Mouse (Mus musculus) liver, embryonic 14.5 days (tissue): ENCODE data around the gene Fgfr2. TPM values are rescaled to one million over a fixed set of nuclear protein-coding genes. Genes with fewer than 3 reads are reported as not detected.

ENCODE experiments used
- ATAC-seq: fragments of 200-750 bp; cut with Nextera tagmentation; 2 replicates; pipeline ENCODE4 v1.8.0; 2017; ENCODE audit warnings: moderate number of reproducible peaks, mild to moderate bottlenecking, moderate library complexity; ENCODE audit not compliant: insufficient read depth
- DNase-seq, 3 experiments: peaks; one replicate each; pipeline ENCODE4 v3.0.0-alpha.2; 2012 to 2013; ENCODE audit warnings: low read depth in 3 of 3, low spot score in 3 of 3
- H3K27ac ChIP-seq: fragments of 300-500 bp; sonication (generic); 2 replicates; pipeline ENCODE4 v1.5.1; 2014; ENCODE audit warnings: moderate library complexity, mild to moderate bottlenecking, control low read depth, inconsistent platforms
- H3K27me3 ChIP-seq: fragments of 300-500 bp; sonication (generic); 2 replicates; pipeline ENCODE4 v1.6.1; 2014; ENCODE audit warnings: mild to moderate bottlenecking, low read length, moderate library complexity; ENCODE audit not compliant: control insufficient read depth, insufficient read depth
- H3K36me3 ChIP-seq: fragments of 300-500 bp; sonication (generic); replicated peaks from 2 replicates; pipeline ENCODE4 v1.6.1; 2014; ENCODE audit warnings: low read depth; ENCODE audit not compliant: control insufficient read depth, insufficient read depth
- H3K4me1 ChIP-seq, 2 experiments: fragments of 200-500 bp in 1 of 2; fragments of 300-500 bp in 1 of 2; sonication (generic) in 1 of 2; replicated peaks; 2 replicates each; pipeline ENCODE4 v1.6.1; 2012 to 2014; ENCODE audit warnings: antibody characterized with exemption in 1 of 2, inconsistent platforms in 1 of 2, low read length in 1 of 2; ENCODE audit not compliant: control insufficient read depth in 2 of 2, insufficient read depth in 2 of 2
- H3K4me2 ChIP-seq: fragments of 300-500 bp; sonication (generic); 2 replicates; pipeline ENCODE4 v1.6.1; 2014; ENCODE audit warnings: low read depth, mild to moderate bottlenecking, control low read depth, moderate library complexity
- H3K4me3 ChIP-seq, 2 experiments: fragments of 200-500 bp in 1 of 2; fragments of 300-500 bp in 1 of 2; sonication (generic) in 1 of 2; 2 replicates each; pipeline ENCODE4 v1.5.1; 2012 to 2014; ENCODE audit warnings: low read depth in 2 of 2, low read length in 2 of 2, mild to moderate bottlenecking in 2 of 2, control low read depth in 1 of 2, inconsistent platforms in 1 of 2, moderate library complexity in 1 of 2; ENCODE audit not compliant: insufficient read depth in 1 of 2
- H3K9ac ChIP-seq: fragments of 300-500 bp; sonication (generic); replicated peaks from 2 replicates; pipeline ENCODE4 v1.6.1; 2014; ENCODE audit warnings: mild to moderate bottlenecking, control low read depth, moderate library complexity
- H3K9me3 ChIP-seq: fragments of 300-500 bp; sonication (generic); 2 replicates; pipeline ENCODE4 v1.6.1; 2016; ENCODE audit warnings: low read length, mixed read lengths; ENCODE audit not compliant: control insufficient read depth
- CTCF ChIP-seq: IDR thresholded peaks from 2 replicates; pipeline ENCODE4 v1.5.1; 2016; ENCODE audit warnings: antibody characterized with exemption, low read depth, control low read depth
- EP300 ChIP-seq: IDR thresholded peaks from 2 replicates; pipeline ENCODE4 v1.6.1; 2016; ENCODE audit warnings: antibody characterized with exemption, low read depth
- WGBS: fragments of 180-500 bp; shearing (Covaris S2); extraction: QIAGEN DNeasy Blood & Tissue Kit; methylation state at CpG from one replicate; pipeline ENCODE4 v1.1.7; 2014; ENCODE audit not compliant: insufficient replicate concordance; 5-methylcytosine and 5-hydroxymethylcytosine counted together
- polyA plus RNA-seq, 2 experiments: library from polyadenylated mRNA; depleted of rRNA in 1 of 2; stranded (reverse) in 1 of 2; unstranded in 1 of 2; fragments of >200 nt; fragmentation: Nextera tagmentation in 1 of 2; extraction: Ambion mirVana in 1 of 2; gene quantifications; 2 replicates each; pipeline versions ENCODE4 v1.2.1 to v1.2.3; 2012 to 2014

Gene Fgfr2
- polyA plus RNA-seq, 2 experiments = 7.9 to 8.8 TPM

GRCm38 (mm10) chr7:132853946-132854345, 269.2 kb downstream of the Fgfr2 start:
- peaks cover 3% of the 10 kb centered on the region for H3K36me3 ChIP-seq
- H3K27ac ChIP-seq = no peak overlapping the region
- H3K9ac ChIP-seq = no peak overlapping the region
- DNase-seq = no peak
- H3K4me3 ChIP-seq = no peak overlapping the region
- peaks cover 6 to 15% of the 10 kb centered on the region in 2 experiments for H3K4me1 ChIP-seq
- no peak overlapping the region for H3K4me2 ChIP-seq
- WGBS = 59% methylated on average over 4 of the region's 4 CpGs
- no peak for TF ChIP-seq CTCF
- no peak for ATAC-seq
- H3K9me3 ChIP-seq = no peaks in the 10 kb centered on the region
- H3K27me3 ChIP-seq = no peaks in the 10 kb centered on the region

DNA sequence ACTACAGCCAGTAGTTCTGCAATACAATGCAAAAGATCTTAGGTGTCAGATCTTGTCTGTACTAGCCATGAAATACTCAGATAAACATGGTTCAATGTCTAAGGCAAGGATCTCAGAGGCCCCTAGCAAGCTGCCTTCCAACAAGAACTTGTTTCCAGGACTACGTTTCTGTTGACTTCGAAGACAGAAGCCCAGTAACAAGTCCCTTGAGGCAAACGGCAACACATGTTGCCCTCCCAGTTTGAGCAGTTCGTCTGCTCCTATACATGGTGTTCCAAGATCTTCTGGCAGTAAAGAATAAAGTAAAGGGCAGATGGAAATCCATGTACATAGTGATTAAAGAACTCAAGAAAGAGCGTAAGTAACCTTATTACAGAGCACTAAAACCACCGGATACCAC, 269.8 kb downstream of the Fgfr2 start:
- H3K4me3 ChIP-seq = no peak overlapping the region
- 82% methylated on average over 6 of the region's 6 CpGs for WGBS
- TF ChIP-seq EP300 = no peak
- H3K27ac ChIP-seq = no peak overlapping the region
- peaks cover 2 to 11% of the 10 kb centered on the region in 2 experiments; a peak in 3 of 4 replicates for H3K4me1 ChIP-seq
- H3K9ac ChIP-seq = no peak overlapping the region
- H3K36me3 ChIP-seq = peaks cover 3% of the 10 kb centered on the region
- ATAC-seq (no peak), DNase-seq (no peak)
- H3K4me2 ChIP-seq = no peak overlapping the region
- H3K27me3 ChIP-seq = no peaks in the 10 kb centered on the region
- H3K9me3 ChIP-seq = no peaks in the 10 kb centered on the region

- Histone ChIP-seq H3K27me3 (no peaks in the 10 kb centered on the region), H3K4me1 (peaks cover 2 to 11% of the 10 kb centered on the region in 2 experiments; a peak in 3 of 4 replicates), H3K36me3 (peaks cover 3% of the 10 kb centered on the region), H3K9me3 (no peaks in the 10 kb centered on the region), H3K4me3 (peak within 1 kb of the TSS; percentile 71 to 86), H3K9ac (peak within 1 kb of the TSS; percentile 95), H3K4me2 (peak within 1 kb of the TSS; percentile 85), H3K27ac (peak within 1 kb of the TSS; percentile 84)
- TF ChIP-seq EP300 (peak; percentile 16), CTCF (peak; percentile 67)
- ATAC-seq = peak; percentile 96
- under 1% methylated on average over 37 of the region's 37 CpGs for WGBS
- peak; percentile 64 to 73 (median 69) for DNase-seq
These were observed 270.8 kb downstream of the Fgfr2 start, which contains the start of gene Eef1akmt2 for GRCm38 (mm10) chr7:132852173-132852844. Eef1akmt2 (minus strand) TSS chr7:132852673.

- Histone ChIP-seq H3K9me3 (no peaks in the 10 kb centered on the region), H3K4me2 (no peak overlapping the region), H3K4me3 (no peak overlapping the region), H3K36me3 (no peaks in the 10 kb centered on the region; the same call in 1 of the 2 replicates), H3K4me1 (no peaks in the 10 kb centered on the region), H3K27ac (no peak overlapping the region), H3K9ac (no peak overlapping the region), H3K27me3 (no peaks in the 10 kb centered on the region)
- WGBS = 70% methylated on average over 3 of the region's 3 CpGs
- DNase-seq (no peak), ATAC-seq (no peak)
- TF ChIP-seq EP300 (no peak), CTCF (no peak)
These were observed 280.0 kb downstream of the Fgfr2 start for GRCm38 (mm10) chr7:132843152-132843551.

DNA sequence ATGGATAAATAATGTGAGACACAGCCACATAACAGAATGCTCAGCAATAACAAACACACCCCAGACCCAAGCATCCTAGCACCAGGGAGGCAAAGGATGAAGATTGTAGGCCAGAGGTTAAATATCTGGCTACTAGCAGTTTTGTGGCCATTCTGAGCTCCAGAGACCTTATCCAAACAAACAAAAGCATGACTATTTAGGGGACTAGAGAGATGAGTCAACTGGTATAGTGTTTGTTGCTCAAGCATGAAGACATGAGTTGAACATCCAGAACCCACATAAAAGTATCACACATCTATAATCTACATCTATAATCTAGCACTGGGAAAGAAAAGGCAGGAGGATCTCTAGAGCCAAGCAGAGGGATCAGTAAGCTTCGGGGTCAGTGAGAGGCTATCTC, 280.7 kb downstream of the Fgfr2 start:
- WGBS = 66% methylated on average over 1 of the region's 1 CpGs
- TF ChIP-seq CTCF = no peak
- TF ChIP-seq EP300 = no peak

More for the DNA sequence above, 280.7 kb downstream of the Fgfr2 start:
- H3K9ac ChIP-seq = no peak overlapping the region
- H3K27me3 ChIP-seq = no peaks in the 10 kb centered on the region
- H3K9me3 ChIP-seq = no peaks in the 10 kb centered on the region
- no peaks in the 10 kb centered on the region; the same call in 1 of the 2 replicates for H3K36me3 ChIP-seq
- ATAC-seq = no peak
- H3K4me2 ChIP-seq = no peak overlapping the region
- H3K27ac ChIP-seq = no peak overlapping the region
- H3K4me3 ChIP-seq = no peak overlapping the region
- H3K4me1 ChIP-seq = no peaks in the 10 kb centered on the region
- no peak for DNase-seq
